Mouse (Mus musculus) v-Abl transformed pro-B cells (cell line): Measurements from ENCODE around the gene Hmcn2.

ENCODE experiments used
- in situ Hi-C, 2 experiments: fragments of 400-800 bp; cut with MboI; formaldehyde crosslinking; loops; one replicate each; pipeline ENCODE4 v1.15.1; 2025; ENCODE audit not compliant: unreplicated experiment in 2 of 2

The Hmcn2 gene

DNA sequence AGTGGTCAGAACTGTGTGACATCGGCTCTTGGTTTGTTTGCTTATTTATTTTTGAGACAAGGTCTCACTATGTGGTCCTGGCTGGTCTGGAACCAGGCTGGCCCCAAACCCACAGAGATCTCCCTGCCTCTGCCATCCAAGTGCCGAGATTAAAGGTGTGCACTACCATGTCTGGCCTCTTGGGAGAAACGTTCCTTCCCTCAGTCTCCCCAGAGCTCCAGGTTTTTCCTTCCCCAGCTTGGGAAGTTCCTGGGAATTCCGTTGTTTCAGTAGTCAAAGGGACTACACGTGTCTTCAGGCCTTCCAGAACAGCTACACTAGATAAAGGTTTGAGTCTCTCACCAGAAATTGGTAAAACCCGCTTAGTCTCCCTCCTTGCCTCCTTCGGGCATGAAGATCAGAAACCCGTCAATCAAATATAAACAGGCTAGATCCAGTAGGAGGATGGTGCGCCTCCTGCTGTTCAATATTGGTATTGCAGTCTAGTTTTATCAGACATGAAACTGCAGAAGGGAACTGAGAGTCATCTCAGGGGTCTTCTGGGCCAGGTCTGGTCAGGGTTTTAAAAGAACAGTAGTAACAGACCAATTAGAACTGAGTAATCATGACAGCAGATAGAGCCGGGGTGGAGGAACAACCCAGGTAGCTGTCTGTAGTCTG is 158.3 kb downstream of the Hmcn2 start:
- in situ Hi-C loops, result loop anchor here in 1 of 2 experiments (5.0 kb wide), 1 partner anchor 40 kb away; no protein-coding TSS in a partner anchor

DNA sequence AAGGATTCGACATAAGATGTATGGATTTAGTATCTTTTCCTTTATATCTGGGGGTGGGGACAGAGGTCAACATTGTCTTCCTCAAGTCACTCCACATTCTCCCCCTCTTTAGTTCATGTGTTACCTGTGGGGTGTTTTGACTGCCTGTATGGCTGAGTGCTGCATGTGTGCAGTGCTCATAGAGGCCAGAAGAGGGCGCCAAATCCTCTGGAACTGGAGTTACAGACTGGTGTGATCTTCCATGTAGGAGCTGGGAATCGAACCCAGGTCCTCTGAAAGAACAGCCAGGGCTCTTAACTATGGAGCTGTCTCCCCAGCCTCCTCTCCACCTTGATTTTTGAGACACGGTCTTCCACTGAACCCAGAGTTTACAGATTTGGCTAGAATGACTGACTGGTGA is 159.7 kb downstream of the Hmcn2 start:
- in situ Hi-C loops, result loop anchor here in 1 of 2 experiments (5.0 kb wide), 1 partner anchor 42 kb away; no protein-coding TSS in a partner anchor

DNA sequence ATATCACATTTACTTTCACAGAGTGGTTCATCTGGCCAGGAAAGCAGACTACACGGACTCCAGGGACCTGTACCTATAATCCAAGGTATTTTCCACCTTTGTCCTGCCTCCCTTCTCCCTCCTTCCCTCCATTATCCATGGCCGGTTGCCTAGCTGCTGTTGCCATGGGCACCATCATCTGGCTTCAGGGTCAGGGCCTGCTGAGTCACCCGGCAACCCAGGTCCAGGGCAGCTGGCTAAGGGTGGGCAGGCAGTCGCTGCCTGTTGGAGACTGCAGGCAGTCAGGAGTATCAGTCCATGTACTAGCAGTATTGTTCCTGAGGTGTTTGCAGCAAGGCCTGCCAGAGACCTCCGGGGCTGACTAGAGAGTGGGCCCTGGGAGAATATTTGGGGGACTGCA is 160.5 kb downstream of the Hmcn2 start:
- in situ Hi-C loops, result loop anchor here in 1 of 2 experiments (5.0 kb wide), 1 partner anchor 42 kb away; no protein-coding TSS in a partner anchor

DNA sequence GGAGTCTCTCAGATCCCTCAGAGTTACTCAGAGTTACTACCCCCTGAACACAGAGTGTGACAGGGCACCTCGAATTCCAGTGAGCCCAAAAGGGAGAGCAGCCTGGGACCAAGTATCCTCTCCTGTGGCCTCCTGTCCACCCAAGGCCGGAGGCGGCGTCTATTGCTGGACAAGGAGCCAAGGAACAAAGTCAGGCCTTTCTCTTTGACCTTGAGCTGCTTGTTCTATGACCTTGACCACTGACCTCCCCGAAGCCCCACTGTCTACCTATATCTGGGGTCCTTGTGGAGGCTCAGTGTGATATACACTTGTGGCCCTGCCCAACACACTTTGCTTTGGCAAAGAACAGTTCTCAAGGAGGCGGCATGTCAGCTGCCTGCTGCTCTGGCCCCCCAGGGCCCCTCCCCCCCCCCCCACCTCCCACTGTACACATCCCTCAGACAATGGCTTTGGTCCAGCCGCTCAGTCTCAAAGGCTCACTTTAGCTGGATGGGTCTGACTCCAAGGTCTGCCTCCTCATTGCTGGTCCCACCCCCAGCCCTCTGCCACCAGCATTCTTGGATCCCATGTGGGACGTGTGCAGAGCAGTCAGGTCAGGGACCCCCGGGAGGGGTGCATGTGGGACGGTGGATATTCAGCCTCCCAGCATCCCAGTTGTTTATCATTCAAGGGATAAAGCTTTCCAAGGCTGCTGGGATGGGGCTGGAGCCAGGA is 162.0 kb downstream of the Hmcn2 start:
- in situ Hi-C loops, result no loop called here

DNA sequence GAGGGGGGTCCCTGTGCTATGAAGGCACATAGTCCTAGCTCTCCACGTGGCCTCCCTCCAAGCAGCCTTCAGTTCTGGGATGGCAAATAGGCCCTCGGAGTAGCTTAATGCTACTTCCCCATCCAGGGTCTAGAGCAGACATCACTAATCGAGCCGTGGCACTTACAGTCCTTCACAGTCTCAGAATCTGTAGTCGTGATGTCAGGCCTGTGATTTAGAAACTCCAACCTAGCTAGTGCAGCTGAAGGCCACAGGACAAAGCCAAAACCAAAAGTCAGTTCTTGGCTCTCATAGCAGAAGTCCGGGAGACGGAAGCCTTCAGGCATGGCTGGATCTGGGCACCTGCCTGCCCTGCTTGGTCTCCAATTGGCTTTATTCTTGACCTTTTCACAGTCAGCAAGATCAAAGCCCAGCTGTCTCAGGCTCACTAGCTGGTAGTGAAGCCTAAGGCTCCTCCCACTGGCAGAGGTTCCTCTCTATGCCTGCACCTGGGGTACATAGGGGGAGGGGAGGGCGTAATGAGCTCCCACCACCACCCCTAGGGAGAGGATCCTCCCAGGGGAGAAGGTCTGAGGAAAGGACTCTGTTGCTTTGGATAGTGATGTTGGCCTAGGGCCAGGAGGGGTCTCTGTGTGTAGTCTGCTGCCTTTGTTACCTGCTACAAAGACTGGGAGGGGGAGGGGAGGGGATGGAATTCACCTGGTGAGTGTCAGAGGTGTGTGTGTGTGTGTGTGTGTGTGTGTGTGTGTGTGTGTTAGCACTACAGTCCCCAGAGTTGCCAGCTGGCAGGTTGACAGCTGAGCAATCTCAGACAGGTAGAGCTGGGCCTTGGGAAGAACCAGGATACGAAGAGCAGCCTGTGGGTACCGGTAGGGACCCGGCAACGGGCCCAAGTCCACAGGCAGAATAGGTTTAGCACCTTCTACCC is 163.3 kb downstream of the Hmcn2 start:
- in situ Hi-C loops, result no loop called here

DNA sequence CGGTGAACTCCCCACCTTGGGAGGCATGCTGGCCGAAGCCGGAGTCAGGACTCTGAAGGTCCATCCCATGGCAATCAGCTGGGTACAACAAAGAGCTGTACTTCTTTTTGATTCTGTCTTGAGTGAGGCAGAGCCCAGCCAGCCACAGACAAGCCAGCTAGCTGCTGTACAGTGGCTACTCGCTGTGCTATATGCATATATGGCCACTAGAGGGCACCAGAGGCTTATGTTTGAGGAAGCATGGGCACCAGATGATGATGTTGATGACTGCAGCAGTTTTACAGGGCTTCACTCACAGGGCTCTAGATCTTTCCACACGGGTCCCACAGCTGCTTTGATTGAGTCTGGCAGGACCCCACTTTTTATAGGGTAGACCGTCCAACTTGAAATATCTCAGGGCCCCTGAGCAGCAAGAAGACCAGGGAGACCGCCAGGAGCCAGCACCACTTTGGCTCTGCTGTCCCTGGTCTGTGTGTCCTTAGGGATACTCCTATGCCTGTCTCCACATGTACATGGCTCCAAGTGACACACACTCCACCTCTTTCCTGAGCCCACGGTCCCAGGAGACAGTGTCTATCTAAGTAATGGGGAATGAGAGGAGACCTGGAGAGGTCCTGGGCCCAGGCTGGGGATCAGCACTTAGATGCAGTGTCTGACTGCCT is 168.8 kb downstream of the Hmcn2 start:
- in situ Hi-C loops, result loop anchor here (5.0 to 10.0 kb wide), 5 partner anchors 174 to 649 kb away; no protein-coding TSS in a partner anchor

DNA sequence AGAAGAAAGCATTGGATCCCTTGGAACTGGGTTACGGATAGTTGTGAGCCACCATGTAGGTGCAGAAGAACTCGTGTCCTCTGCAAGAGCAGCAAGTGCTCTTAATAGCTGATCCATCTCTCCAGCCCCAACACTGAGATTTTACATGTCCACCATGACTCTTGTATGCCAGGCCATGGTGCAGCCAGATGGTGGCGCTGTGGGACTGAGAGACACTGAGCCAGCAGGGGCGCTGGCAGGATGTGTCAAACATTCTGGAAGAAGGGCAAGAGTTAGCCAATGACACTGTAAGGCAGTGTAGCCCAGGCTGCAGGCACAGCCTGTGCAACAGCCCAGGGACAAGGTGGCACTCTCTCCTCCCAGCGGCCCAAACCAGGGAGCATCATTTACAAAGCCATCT is 170.0 kb downstream of the Hmcn2 start:
- in situ Hi-C loops, result loop anchor here (5.0 to 10.0 kb wide), 5 partner anchors 173 to 648 kb away; no protein-coding TSS in a partner anchor

DNA sequence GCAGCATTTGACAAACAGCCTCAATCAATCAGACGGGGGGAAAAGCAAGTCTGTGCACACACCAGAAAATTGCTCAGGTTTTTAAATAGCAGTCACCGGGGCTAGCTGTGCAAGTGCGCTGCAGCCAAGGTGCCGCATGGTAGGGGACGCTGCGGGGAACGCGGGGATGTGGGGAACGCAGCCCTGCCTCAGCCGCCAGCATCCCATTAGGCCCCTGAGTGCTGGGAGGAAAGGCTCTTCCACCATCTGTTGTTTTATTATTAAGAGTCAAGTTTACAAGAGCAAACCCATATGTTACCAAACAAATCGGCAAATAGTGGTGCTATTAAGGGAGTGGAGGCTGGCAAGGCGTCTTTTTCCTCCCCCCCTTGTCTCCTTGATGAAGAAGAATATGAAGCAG is 175.0 kb downstream of the Hmcn2 start:
- in situ Hi-C loops, result loop anchor here in 1 of 2 experiments (10.0 kb wide), 1 partner anchor 436 kb away; no protein-coding TSS in a partner anchor

DNA sequence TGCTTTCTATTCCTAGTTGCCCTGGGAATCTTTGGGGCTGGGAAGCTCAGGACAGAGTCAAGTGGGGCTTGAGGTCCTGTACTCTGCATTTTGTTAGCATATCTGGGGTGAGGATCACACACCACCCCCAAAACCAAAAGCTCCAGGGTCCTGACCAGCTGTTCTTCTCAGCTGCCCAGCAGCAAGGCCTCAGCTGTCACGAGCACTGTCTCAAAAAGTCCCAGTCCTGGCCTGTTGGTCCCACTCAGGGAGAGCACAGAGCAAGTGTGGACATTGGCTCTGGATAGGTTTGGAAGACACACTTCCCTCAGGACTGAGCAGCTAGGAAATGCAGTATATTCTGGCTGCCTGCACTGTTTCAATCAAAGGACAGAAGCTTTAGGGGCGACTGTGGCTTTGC is 176.3 kb downstream of the Hmcn2 start:
- in situ Hi-C loops, result no loop called here

DNA sequence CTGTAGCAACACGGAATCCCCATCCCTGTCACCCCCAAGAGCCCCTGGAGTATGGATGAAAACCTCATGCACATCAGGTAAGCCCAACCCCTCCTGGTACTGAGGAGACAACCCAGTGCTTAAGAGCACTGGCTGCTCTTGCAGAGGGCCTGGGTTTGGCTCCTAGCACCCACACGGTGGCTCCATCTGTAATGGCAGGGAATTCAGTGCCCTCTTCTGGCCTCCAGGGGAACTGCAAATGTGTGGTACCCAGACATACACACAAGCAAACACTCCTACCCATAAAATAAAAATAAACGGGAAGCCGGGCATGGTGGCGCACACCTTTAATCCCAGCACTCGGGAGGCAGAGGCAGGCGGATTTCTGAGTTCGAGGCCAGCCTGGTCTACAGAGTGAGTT is 178.1 kb downstream of the Hmcn2 start:
- in situ Hi-C loops, result no loop called here

DNA sequence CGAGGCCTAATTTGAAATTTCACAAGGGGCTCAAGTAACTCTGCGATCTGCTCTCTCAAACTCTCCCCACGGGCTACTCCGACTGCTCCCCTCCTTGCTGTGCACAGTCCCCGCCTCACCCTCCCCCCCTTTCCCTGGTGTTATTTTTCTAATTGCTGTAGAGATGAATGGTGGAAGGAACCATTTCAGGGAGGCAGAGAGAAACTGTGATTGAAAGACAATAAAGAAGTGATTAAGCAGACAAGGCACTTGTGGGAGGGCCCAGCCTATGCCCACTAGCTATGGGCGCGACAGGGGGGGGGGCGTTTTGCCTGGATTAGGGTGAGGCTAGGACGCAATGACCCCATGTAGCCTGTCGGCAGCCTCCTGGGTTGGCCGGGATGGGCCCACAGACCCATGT is 179.0 kb downstream of the Hmcn2 start:
- in situ Hi-C loops, result no loop called here

DNA sequence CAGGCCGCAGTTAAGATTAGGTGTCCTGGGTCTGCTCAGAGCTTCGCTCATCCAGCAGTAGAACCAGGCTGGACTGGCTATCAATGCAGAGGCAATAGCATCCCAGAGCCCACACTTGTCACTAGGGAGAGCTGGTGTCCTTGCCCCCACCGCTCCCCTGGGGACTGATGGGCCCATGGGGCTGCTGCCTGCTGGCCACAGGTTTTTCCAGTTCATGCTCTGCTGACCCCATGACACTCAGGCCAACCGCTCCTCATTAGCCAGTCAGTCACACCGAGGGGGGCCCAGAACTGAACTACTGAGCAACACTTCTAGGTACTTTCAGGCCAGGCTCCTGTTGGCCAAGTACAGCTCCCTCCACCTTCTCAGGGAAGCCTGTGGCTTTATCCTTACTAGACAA is 180.1 kb downstream of the Hmcn2 start:
- in situ Hi-C loops, result no loop called here

DNA sequence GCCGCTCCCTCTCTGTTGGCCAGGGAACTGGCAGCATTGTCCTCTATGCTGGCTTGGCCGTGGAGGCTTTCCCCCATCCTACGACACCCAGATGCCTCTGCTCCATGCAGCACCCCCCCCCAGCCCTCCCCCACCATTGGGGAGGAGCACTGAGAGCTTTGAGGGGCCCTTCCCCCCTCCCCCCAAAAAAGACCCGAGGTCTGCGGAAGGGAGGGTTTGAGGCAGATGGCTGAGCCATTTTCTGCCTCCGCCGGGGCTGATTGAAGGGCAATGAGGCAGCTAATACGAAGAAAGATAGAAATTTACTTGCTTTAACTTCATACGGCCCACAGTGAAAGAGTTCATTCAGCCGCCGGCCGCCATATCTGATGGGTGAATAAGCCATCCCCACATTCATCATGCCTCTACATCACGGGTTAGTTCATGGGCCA is 180.8 kb downstream of the Hmcn2 start:
- in situ Hi-C loops, result no loop called here

DNA sequence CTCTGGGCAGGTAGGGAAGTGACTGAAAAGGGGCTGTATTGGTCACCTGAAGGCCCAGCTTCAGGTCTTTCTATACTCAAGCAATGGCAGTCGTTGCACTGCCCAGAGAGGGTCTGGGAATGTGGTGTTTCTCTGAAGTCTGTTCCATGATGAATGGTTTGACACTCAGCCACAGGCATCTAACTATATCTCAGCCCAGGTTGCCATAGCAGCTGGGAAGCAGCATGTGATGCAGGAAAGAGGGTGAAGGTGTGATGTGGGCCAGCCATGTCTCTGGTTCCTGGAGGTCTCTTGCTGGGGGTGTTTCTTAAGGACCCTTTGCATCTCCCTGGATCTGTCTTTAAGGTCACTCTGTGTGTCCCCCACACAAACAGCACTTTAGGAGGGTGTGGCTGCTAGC is 181.9 kb downstream of the Hmcn2 start:
- in situ Hi-C loops, result no loop called here

DNA sequence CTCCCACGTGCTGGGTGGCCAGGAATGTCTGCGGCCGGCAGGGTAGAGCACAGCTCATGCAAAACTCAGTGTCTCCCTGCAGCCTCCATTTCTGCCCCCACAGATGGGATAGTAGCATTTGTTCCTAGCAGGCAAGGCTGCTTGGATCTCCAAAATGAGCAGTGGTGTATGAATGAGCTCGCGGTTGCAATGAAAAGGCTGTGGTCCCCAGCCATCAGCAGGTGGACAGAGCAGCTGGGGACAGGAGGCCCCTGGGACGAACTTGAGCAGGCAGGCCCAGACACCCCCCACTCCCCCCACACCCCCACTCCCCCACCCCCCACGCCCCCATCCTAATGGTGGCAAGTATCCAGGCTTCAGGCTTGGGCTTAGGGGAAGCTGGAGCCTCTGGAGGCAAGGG is 182.9 kb downstream of the Hmcn2 start:
- in situ Hi-C loops, result no loop called here

DNA sequence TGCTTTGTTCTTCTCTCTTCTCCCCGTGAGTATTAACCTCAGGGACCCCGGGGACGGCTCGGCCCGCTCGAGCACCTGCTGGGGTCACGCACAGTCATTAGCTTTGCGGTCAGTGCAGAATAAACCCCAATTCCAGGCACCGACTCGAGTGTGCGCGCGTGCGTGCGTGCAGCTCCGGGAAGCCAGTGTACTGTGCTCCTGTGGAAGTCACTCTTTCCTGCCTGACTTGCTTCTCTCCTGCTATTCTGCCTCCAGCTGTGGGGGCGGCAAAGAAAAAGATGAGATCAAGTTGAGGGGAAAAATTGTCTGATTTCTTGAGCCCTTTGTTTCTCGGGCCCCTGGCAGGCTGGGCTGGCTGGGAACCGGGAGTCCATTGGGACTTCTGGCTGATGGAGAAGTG is 183.4 kb downstream of the Hmcn2 start:
- in situ Hi-C loops, result no loop called here

DNA sequence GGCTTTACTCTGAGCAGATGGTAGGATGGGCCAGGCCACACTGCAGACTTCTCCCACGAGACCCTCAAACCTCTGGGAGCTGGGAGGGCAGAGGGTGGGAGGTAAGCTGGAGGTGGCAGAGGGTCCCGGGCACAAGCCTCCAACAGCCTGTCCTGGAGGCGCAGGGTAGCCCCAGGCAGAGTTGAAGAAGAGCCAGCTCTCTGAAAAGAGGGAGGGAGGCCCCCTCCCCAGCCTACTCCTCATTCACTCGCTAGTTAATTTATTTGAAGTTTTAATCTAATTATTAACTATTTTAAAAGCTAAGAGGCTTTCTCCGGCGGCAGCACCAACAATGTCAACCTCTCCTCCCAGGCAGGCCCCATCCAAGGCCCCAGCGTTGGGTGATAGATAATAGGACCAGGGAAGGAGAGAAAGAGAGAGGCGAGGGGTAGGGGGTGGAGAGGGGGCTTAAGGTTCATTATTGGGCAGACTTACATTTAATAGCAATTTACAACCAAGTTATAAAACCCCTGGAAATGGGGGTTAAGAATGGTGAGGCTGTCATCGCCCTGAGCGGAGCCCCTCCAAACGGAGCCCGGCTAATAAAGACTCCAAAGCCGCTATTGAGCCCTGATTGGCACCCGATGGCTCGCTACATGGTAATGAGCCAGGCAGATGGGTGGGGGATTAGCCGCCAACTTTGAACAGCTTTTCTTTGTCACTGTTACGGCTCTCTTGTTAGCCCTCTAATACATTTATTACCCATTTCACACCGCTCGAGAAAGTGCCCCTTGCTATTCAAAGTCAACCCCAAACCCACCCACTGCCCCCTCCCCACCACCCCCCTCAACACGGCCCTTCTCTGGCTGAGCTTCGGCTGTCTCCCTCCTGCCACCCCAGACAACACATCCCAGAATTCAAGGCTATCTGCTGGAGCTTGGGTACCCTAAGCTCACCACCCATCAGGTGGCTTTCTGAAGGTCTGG is 185.4 kb downstream of the Hmcn2 start:
- in situ Hi-C loops, result no loop called here

DNA sequence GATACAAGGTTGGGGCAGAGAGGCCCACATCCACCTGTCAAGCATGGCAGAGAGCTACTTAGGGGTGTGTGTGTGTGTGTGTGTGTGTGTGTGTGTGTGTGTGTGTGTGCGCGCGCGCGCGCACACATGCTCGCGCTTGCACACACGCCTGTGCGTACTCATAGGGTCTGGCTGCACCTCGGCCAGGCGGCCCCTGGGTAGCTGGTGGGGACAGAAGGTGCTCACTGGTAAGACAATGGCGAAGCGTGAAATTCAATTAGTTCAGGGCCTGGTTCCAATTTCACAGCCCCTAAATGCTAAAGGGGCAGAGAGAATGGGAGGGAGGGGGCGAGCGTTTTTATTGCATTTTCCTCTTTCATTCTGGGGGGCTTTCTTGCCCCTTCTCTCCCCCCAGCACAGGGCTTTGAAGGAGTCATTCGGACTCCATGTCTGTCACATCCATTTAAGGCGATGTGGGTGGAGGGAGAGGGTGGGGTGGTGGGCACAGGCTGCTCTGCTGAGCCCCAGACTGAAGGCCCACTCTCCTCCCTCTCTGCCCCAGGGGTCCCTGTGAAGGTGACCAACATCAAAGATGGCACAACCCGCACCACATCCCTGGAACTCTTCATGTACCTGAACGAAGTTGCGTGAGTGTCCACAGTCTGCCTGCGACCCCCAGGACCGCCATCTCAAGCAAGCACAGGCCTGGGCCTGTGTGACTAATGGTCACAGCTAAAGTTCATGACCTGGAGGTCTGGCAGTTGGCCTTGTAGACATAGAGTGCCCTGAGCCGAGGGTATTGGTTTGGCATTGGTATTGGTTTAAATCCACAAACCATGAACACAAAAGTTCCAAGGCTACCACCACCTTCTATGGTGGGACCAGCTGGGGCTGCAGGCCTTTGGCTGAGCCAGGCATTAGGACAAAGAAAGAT is 186.3 kb downstream of the Hmcn2 start:
- in situ Hi-C loops, result no loop called here
